Mouse (Mus musculus): ENCODE results near the gene Taco1. TPM values are rescaled to one million over a fixed set of nuclear protein-coding genes. Genes with fewer than 3 reads are reported as not detected.
A peak's percentile ranks its signal among the peaks of the same experiment; 100 is the strongest.

Gene Taco1
- polyA plus RNA-seq, 1 experiment from 2014 or later, result 11.5 TPM

DNA sequence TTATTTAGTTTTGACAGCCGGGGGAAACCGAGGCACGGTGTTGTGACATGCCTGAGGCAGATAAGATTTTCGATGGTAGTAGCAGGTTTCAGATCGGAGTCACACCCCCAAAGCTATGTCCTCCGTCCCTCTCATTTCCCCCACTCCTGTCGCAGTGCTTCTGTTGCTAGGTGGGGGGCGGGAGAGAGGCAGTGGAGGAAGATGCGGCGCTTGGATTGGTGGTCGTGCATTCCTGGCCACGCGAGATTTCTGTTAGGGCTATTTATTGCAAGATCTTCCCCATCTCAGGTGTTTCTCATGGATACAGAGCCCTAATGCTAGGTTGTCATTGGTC is 28.5 kb upstream of the Taco1 start:
- peak overlapping the region; percentile 87 for H3K27ac ChIP-seq
- H3K9ac ChIP-seq, result peak overlapping the region; percentile 90
- peak overlapping the region; percentile 81 for H3K4me3 ChIP-seq
- H3K27me3 ChIP-seq, result no peaks in the 10 kb centered on the region
- H3K4me1 ChIP-seq (replicated peaks), result peaks cover 19% of the 10 kb centered on the region
- WGBS, result under 1% methylated on average over 13 of the region's 13 CpGs
- no peaks in the 10 kb centered on the region for H3K36me3 ChIP-seq
- H3K4me2 ChIP-seq, result peak overlapping the region; percentile 90
- H3K9me3 ChIP-seq (replicated peaks), result no peaks in the 10 kb centered on the region
- no peak for ATAC-seq (replicated peaks; ENCODE audit: insufficient number of reproducible peaks, insufficient read depth, low FRiP score, low read depth)

DNA sequence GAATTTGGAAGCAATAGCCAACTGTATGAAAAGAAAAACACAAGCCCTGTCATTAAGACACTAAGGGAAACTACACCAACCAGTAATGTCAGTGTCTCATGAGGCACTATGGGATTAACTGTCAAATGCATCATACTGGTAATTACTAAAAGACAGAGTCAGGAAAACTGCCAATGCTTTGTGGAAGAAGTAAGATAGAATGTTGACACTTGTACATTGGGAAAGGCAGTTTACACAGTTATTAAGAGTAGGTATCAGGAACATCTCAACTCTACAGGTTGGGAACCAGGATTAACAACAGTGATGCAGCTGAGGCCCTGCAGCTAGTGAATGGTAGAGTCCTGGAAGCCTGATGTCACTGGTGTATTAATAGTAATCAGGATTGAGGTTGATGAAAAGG is 21.5 kb upstream of the Taco1 start:
- H3K36me3 ChIP-seq, result peaks cover 19% of the 10 kb centered on the region
- H3K9me3 ChIP-seq (replicated peaks), result no peaks in the 10 kb centered on the region
- no peak overlapping the region for H3K27ac ChIP-seq
- H3K4me3 ChIP-seq, result no peak overlapping the region
- no peak for ATAC-seq (replicated peaks; ENCODE audit: insufficient number of reproducible peaks, insufficient read depth, low FRiP score, low read depth)
- H3K9ac ChIP-seq, result no peak overlapping the region
- no peaks in the 10 kb centered on the region for H3K4me1 ChIP-seq (replicated peaks)
- no peaks in the 10 kb centered on the region for H3K27me3 ChIP-seq
- no peak overlapping the region for H3K4me2 ChIP-seq

DNA sequence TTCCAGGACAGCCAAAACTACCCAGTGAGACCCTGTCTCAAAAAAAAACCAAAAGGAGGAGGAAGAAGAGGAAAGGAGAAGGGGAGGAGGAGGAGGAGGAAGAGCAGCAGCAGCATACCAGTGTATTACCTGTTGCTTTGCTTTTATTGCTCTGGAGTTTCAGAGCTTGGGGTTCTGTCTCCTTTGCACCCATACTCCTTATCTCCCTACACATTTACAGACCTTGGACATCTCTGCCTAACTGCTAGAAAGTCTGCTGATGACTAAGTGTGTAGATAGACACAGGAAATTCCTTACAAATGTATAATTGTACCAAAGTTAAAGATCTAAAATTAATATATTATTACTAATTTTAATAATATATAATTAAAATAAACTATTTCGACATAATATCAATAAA is 20.6 kb upstream of the Taco1 start:
- H3K4me3 ChIP-seq, result no peak overlapping the region
- H3K4me2 ChIP-seq, result no peak overlapping the region
- H3K4me1 ChIP-seq (replicated peaks), result no peaks in the 10 kb centered on the region
- 91% methylated on average over 1 of the region's 1 CpGs for WGBS
- no peak for ATAC-seq (replicated peaks; ENCODE audit: insufficient number of reproducible peaks, insufficient read depth, low FRiP score, low read depth)
- H3K9ac ChIP-seq, result no peak overlapping the region
- no peak overlapping the region for H3K27ac ChIP-seq
- no peaks in the 10 kb centered on the region for H3K27me3 ChIP-seq
- no peaks in the 10 kb centered on the region for H3K9me3 ChIP-seq (replicated peaks)
- H3K36me3 ChIP-seq, result peaks cover 28% of the 10 kb centered on the region

DNA sequence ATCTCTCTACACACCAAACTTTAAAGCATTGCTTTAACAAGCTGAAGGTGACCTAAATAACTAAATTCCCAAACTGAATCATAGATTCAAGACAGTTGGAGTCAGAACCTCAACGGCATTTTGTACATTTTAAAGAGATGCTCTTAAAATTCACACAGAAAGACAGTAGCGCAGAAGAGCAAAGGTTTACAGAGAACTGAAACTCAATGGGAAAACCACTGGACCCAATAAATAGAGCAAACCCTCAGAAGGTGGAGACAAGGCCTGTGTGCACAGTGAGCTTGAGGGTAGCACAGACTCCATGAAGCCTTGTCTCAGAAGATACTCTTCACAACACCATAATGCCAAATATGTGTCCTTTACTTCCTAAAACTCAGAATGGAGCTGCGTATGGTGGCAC is 20.1 kb upstream of the Taco1 start:
- H3K27me3 ChIP-seq, result no peaks in the 10 kb centered on the region
- WGBS, result 93% methylated on average over 3 of the region's 3 CpGs
- ATAC-seq (replicated peaks; ENCODE audit: insufficient number of reproducible peaks, insufficient read depth, low FRiP score, low read depth), result no peak
- H3K4me2 ChIP-seq, result no peak overlapping the region
- H3K9me3 ChIP-seq (replicated peaks), result no peaks in the 10 kb centered on the region
- H3K4me1 ChIP-seq (replicated peaks), result no peaks in the 10 kb centered on the region
- no peak overlapping the region for H3K4me3 ChIP-seq
- H3K9ac ChIP-seq, result no peak overlapping the region
- peaks cover 28% of the 10 kb centered on the region for H3K36me3 ChIP-seq
- H3K27ac ChIP-seq, result no peak overlapping the region

DNA sequence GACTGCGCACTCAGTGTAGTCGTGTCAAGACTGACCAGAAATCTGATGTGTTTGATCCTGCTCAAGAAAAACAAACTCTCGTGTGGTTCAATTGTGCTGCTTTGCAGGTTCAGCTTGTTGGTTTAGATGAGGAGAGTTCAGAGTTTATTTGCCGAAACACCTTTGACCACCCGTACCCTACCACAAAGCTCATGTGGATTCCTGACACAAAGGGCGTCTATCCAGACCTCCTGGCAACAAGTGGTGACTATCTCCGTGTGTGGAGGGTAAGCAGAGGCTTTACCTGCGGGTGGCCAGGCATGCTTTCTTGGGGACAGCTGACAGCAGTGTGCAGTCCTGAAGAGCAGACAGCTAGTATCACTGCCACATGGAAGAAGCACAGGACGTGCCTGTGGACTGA is 19.3 kb upstream of the Taco1 start:
- H3K9me3 ChIP-seq (replicated peaks), result no peaks in the 10 kb centered on the region
- no peak overlapping the region for H3K9ac ChIP-seq
- 76% methylated on average over 9 of the region's 9 CpGs for WGBS
- H3K36me3 ChIP-seq, result peaks cover 33% of the 10 kb centered on the region
- no peak for ATAC-seq (replicated peaks; ENCODE audit: insufficient number of reproducible peaks, insufficient read depth, low FRiP score, low read depth)
- H3K27ac ChIP-seq, result no peak overlapping the region
- H3K4me1 ChIP-seq (replicated peaks), result no peaks in the 10 kb centered on the region
- no peak overlapping the region for H3K4me3 ChIP-seq
- no peaks in the 10 kb centered on the region for H3K27me3 ChIP-seq
- H3K4me2 ChIP-seq, result no peak overlapping the region

DNA sequence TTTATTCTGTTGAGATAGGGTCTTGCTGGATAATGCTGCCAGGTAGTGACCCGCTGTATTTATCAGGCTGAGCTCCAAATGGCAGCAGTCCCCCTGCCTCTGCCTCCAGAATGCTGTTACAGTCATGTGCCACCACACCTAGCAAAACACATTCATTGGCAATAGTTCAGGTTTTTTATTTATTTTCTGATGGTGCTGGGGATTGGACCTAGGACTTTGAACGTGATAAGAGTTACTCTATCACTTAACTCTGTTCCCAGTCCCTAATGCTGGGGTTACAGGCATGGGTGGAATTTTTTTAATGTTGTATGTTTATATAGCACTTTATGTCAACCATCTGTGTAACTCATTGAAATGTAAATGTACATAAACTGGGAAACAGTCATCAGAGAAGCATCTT is 11.9 kb upstream of the Taco1 start:
- Histone ChIP-seq H3K36me3 (peaks cover 84% of the 10 kb centered on the region), H3K9ac (no peak overlapping the region), H3K9me3 (replicated peaks) (no peaks in the 10 kb centered on the region), H3K27ac (no peak overlapping the region), H3K4me3 (no peak overlapping the region), H3K4me1 (replicated peaks) (no peaks in the 10 kb centered on the region), H3K4me2 (no peak overlapping the region), H3K27me3 (no peaks in the 10 kb centered on the region)
- ATAC-seq (replicated peaks; ENCODE audit: insufficient number of reproducible peaks, insufficient read depth, low FRiP score, low read depth), result no peak
- WGBS, result 84% methylated on average over 2 of the region's 2 CpGs

DNA sequence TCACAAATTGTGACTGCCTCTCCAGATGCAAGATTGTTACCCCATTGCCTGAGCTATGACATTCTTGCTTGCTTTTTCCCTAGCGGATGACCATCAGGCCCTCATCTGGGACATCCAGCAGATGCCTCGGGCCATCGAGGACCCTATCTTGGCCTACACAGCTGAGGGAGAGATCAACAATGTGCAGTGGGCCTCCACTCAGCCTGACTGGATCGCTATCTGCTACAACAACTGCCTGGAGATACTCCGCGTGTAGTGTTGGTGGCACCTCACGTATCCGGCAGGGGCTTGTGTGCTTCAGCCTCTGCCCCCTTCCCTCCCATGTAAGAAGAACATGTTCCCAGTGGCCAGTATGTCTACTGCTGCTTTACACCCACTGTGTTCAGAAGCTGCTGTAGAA is 11.3 kb upstream of the Taco1 start:
- H3K4me1 ChIP-seq (replicated peaks), result no peaks in the 10 kb centered on the region
- H3K4me2 ChIP-seq, result no peak overlapping the region
- no peak overlapping the region for H3K4me3 ChIP-seq
- no peak overlapping the region for H3K27ac ChIP-seq
- ATAC-seq (replicated peaks; ENCODE audit: insufficient number of reproducible peaks, insufficient read depth, low FRiP score, low read depth), result no peak
- no peaks in the 10 kb centered on the region for H3K27me3 ChIP-seq
- H3K9ac ChIP-seq, result no peak overlapping the region
- peaks cover 85% of the 10 kb centered on the region for H3K36me3 ChIP-seq
- WGBS, result 94% methylated on average over 8 of the region's 8 CpGs
- no peaks in the 10 kb centered on the region for H3K9me3 ChIP-seq (replicated peaks)

DNA sequence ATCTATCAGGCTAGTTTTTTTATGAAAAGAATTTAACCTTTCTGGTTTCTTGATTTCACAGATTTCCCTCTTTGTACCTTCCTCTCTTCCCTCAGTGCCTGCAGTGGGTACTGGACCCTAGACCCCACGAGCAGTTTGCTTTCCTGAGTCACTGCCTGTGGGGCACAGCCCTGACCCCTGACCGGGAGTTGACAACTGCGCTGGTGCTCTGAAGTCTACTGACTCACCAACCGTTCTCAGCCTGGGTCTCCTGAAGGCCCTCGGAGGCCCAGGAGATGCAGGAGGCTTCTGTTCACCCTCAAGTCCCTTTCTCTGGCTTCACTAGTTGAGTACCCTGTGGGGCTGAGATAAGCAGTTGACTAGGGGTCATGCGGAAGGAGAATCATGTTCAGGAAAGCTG is 10.5 kb upstream of the Taco1 start:
- Histone ChIP-seq H3K9ac (no peak overlapping the region), H3K27me3 (no peaks in the 10 kb centered on the region), H3K36me3 (peaks cover 84% of the 10 kb centered on the region), H3K27ac (no peak overlapping the region), H3K9me3 (replicated peaks) (no peaks in the 10 kb centered on the region), H3K4me1 (replicated peaks) (no peaks in the 10 kb centered on the region), H3K4me3 (no peak overlapping the region), H3K4me2 (no peak overlapping the region)
- ATAC-seq (replicated peaks; ENCODE audit: insufficient number of reproducible peaks, insufficient read depth, low FRiP score, low read depth), result no peak
- WGBS, result 90% methylated on average over 6 of the region's 6 CpGs

DNA sequence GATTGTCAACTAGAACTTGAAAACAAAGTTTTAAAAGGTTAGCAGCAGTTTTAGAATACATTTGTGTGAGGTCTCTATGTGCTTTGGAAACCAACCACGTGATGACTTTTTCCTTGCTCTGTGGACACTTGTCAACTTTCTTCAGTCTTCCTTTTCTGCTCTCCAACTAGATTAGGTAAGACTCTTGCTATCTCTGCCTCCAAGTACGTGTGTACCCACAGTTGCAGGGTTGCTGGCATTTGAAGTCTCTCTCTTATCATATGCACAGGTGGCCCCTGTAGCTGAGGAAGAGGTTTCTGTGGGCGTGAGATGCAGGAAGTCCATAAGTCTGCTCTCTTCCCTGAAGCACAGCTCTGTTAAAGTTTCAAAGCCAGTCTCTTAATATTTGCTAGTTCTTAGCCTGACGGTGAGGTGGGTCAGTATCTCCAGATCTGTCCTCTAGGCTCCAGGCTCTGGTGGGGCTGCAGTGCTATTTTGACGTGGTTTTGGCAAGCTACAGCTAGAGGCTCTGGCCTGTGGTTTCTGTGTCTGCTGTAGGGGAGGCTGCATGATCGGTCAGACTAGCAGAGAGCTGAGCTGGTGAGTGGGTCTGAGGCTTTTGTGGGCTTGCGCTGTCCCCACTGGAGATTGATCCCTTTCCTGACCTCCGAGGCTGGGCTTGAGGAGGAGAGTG is 8.9 kb upstream of the Taco1 start:
- peaks cover 75% of the 10 kb centered on the region for H3K36me3 ChIP-seq
- no peak overlapping the region for H3K27ac ChIP-seq

DNA sequence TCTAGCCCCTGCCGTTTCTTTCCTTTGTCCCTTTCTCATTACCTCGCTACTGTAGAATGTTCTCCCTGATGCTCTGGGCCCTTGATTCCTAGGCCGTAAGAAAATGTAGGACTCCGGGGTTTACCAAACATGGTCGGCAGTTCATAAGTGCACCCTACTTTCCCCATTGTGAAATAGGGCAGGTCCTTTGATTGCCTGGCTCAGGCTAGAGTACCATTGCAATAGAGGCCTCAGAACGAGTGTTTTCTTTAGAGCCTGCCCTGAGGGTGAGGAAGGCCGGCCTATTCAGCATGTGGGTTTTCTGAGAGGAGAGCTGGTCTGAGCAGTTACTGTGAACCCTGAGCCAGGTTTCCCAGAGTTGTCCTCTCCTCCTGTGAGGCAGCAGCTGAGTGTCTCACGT is 7.8 kb upstream of the Taco1 start:
- H3K4me2 ChIP-seq, result no peak overlapping the region
- no peak overlapping the region for H3K27ac ChIP-seq
- no peaks in the 10 kb centered on the region for H3K27me3 ChIP-seq
- no peak overlapping the region for H3K4me3 ChIP-seq
- no peaks in the 10 kb centered on the region for H3K9me3 ChIP-seq (replicated peaks)
- WGBS, result 80% methylated on average over 8 of the region's 8 CpGs
- no peak for ATAC-seq (replicated peaks; ENCODE audit: insufficient number of reproducible peaks, insufficient read depth, low FRiP score, low read depth)
- peaks cover 64% of the 10 kb centered on the region for H3K36me3 ChIP-seq
- no peaks in the 10 kb centered on the region for H3K4me1 ChIP-seq (replicated peaks)
- H3K9ac ChIP-seq, result no peak overlapping the region

More for the DNA sequence above, 8.9 kb upstream of the Taco1 start:
- 86% methylated on average over 8 of the region's 8 CpGs for WGBS
- no peak overlapping the region for H3K4me3 ChIP-seq
- ATAC-seq (replicated peaks; ENCODE audit: insufficient number of reproducible peaks, insufficient read depth, low FRiP score, low read depth), result no peak
- H3K4me2 ChIP-seq, result no peak overlapping the region
- H3K9me3 ChIP-seq (replicated peaks), result no peaks in the 10 kb centered on the region
- no peaks in the 10 kb centered on the region for H3K27me3 ChIP-seq
- no peaks in the 10 kb centered on the region for H3K4me1 ChIP-seq (replicated peaks)
- H3K9ac ChIP-seq, result no peak overlapping the region

DNA sequence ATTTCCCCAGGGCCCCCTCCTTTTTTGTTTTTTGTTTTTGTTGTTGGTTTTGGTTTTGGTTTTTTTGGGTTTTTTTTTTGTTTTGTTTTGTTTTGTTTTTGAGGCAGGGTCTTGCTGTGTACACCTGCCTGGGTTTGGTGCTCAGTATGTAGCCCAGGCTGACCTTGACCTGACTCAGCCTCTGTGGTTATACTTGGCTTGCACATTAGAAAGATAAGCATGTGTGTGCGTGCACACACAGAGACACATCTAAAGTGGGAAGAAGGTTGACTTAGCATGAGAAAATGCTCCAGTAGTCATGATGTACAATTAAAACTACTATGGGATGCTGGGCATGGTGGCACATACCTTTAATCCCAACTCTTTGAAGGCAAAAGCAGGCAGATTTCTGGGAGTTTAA is 5.3 kb upstream of the Taco1 start:
- no peaks in the 10 kb centered on the region for H3K9me3 ChIP-seq (replicated peaks)
- H3K4me2 ChIP-seq, result no peak overlapping the region
- H3K9ac ChIP-seq, result no peak overlapping the region
- peaks cover 40% of the 10 kb centered on the region for H3K36me3 ChIP-seq
- 62% methylated on average over 1 of the region's 1 CpGs for WGBS
- no peaks in the 10 kb centered on the region for H3K4me1 ChIP-seq (replicated peaks)
- no peak overlapping the region for H3K4me3 ChIP-seq
- H3K27ac ChIP-seq, result no peak overlapping the region
- no peaks in the 10 kb centered on the region for H3K27me3 ChIP-seq
- no peak for ATAC-seq (replicated peaks; ENCODE audit: insufficient number of reproducible peaks, insufficient read depth, low FRiP score, low read depth)

DNA sequence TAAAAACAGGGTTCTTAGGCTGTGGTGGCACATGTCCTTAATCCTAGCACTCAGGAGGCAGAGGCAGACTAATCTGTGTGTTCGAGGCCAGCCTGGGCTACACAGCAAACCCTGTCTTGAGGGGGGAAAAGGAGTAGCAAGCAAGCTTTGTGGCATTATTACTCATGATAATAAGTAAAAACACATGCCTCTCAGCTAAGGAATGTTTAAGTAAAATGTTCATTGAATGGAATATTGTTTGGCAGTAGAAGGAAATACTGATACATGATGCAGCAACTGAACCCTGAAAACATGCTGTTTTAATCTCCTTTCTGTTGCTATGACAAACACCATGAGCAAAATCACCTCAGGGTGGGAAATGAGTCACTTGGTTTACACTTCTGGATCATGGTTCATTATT is 4.5 kb upstream of the Taco1 start:
- no peak overlapping the region for H3K4me3 ChIP-seq
- no peak overlapping the region for H3K4me2 ChIP-seq
- 88% methylated on average over 1 of the region's 1 CpGs for WGBS
- ATAC-seq (replicated peaks; ENCODE audit: insufficient number of reproducible peaks, insufficient read depth, low FRiP score, low read depth), result no peak
- no peak overlapping the region for H3K27ac ChIP-seq
- H3K27me3 ChIP-seq, result no peaks in the 10 kb centered on the region
- H3K4me1 ChIP-seq (replicated peaks), result peaks cover under 1% of the 10 kb centered on the region; the same call in 1 of the 2 replicates
- peaks cover 32% of the 10 kb centered on the region for H3K36me3 ChIP-seq
- no peaks in the 10 kb centered on the region for H3K9me3 ChIP-seq (replicated peaks)
- no peak overlapping the region for H3K9ac ChIP-seq
